Mouse (Mus musculus) myocyte (in vitro differentiated cells): ENCODE data around the gene Wdpcp.

Experiments
- CEBPB ChIP-seq: IDR thresholded peaks from 2 replicates; pipeline ENCODE4 v1.6.1; 2011; ENCODE audit warnings: mild to moderate bottlenecking, moderate library complexity; ENCODE audit not compliant: poor library complexity, insufficient read depth, severe bottlenecking
- E2F4 ChIP-seq: IDR thresholded peaks from one replicate; pipeline ENCODE4 v1.6.1; 2011; ENCODE audit warnings: mild to moderate bottlenecking, control low read depth, moderate library complexity; ENCODE audit not compliant: insufficient read depth
- MAX ChIP-seq: IDR thresholded peaks from one replicate; pipeline ENCODE4 v1.6.1; 2011; ENCODE audit warnings: low read depth, mild to moderate bottlenecking, control low read depth
- MYOD1 ChIP-seq, 3 experiments: IDR thresholded peaks; one replicate each; pipeline ENCODE4 v1.6.1; 2011; ENCODE audit warnings: control low read depth in 2 of 3, low read depth in 2 of 3, mild to moderate bottlenecking in 2 of 3, moderate library complexity in 1 of 3; ENCODE audit not compliant: insufficient read length in 2 of 3, control insufficient read depth in 1 of 3
- MYOG ChIP-seq, 3 experiments: IDR thresholded peaks; one replicate each; pipeline ENCODE4 v1.6.1; 2011; ENCODE audit warnings: control low read depth in 2 of 3, low read depth in 2 of 3, mild to moderate bottlenecking in 2 of 3; ENCODE audit not compliant: insufficient read length in 2 of 3, control insufficient read depth in 1 of 3, insufficient read depth in 1 of 3
- POLR2A ChIP-seq: IDR thresholded peaks from one replicate; pipeline ENCODE4 v1.6.1; 2011; ENCODE audit warnings: low read depth, mild to moderate bottlenecking, control low read depth, moderate library complexity; ENCODE audit not compliant: insufficient read length
- POLR2AphosphoS2 ChIP-seq: IDR thresholded peaks from one replicate; pipeline ENCODE4 v1.6.1; 2011; ENCODE audit warnings: low read depth, control low read depth; ENCODE audit not compliant: insufficient read length
- REST ChIP-seq: IDR thresholded peaks from one replicate; pipeline ENCODE4 v1.6.1; 2011; ENCODE audit warnings: mild to moderate bottlenecking, control low read depth, moderate library complexity; ENCODE audit not compliant: insufficient read depth, insufficient read length
- SRF ChIP-seq: IDR thresholded peaks from one replicate; pipeline ENCODE4 v1.6.1; 2011; ENCODE audit warnings: low read depth; ENCODE audit not compliant: control insufficient read depth, insufficient read length
- TCF12 ChIP-seq: IDR thresholded peaks from one replicate; pipeline ENCODE4 v1.6.1; 2011; ENCODE audit warnings: mild to moderate bottlenecking, control low read depth; ENCODE audit not compliant: poor library complexity, insufficient read depth, severe bottlenecking

GRCm38 (mm10) chr11:21564681-21565405, 7.2 kb upstream of the Wdpcp start:
- TF ChIP-seq POLR2A (no peak), REST (no peak), MAX (no peak), SRF (no peak), E2F4 (no peak), POLR2AphosphoS2 (no peak), TCF12 (no peak), CEBPB (no peak), MYOG (IDR thresholded peaks at IDR 0.05; ENCODE audit: control insufficient read depth in 1 of 3, insufficient read depth in 1 of 3, insufficient read length in 2 of 3, low read depth in 2 of 3) (no peak), MYOD1 (IDR thresholded peaks at IDR 0.05; ENCODE audit: control insufficient read depth in 1 of 3, insufficient read length in 2 of 3, low read depth in 2 of 3) (no peak)
